Mouse (Mus musculus): ENCODE measurements at regions not wholly inside any gene's neighbourhood (a gene's known extent, or its start where the extent isn't known, plus 50 kb on each side); places are given as distances from the start of the nearest gene placed in this dataset.

- no peak for DNase-seq (ENCODE audit: low spot score)
- Histone ChIP-seq H3K27me3 (replicated peaks; ENCODE audit: control insufficient read depth, insufficient read depth, low read length) (no peaks in the 10 kb centered on the region), H3K36me3 (ENCODE audit: control insufficient read depth, insufficient read depth, low read length) (no peaks in the 10 kb centered on the region), H3K9me3 (ENCODE audit: control insufficient read depth, low read length) (peaks cover 3% of the 10 kb centered on the region; the same call in 1 of the 2 replicates), H3K4me3 (ENCODE audit: low read depth, low read length) (no peak overlapping the region), H3K4me2 (no peak overlapping the region), H3K9ac (ENCODE audit: low read depth, low read length) (no peak overlapping the region), H3K4me1 (replicated peaks; ENCODE audit: control insufficient read depth, insufficient read depth, low read length) (no peaks in the 10 kb centered on the region), H3K27ac (ENCODE audit: low read depth, low read length) (no peak overlapping the region)
- no peak for ATAC-seq (replicated peaks; ENCODE audit: low FRiP score)
- 77% methylated on average over 9 of the region's 9 CpGs for WGBS
Observed at GRCm38 (mm10) chr4:152689831-152690230, 212.2 kb upstream of the Kcnab2 start.

GRCm38 (mm10) chr4:152686509-152687081, 208.9 kb upstream of the Kcnab2 start:
- 49% methylated on average over 12 of the region's 12 CpGs for WGBS
- H3K27ac ChIP-seq (ENCODE audit: low read depth, low read length) = no peak overlapping the region

GRCm38 (mm10) chr4:152674140-152674539, 196.5 kb upstream of the Kcnab2 start:
- Histone ChIP-seq H3K9me3 (ENCODE audit: control insufficient read depth, low read length) (peaks cover 8% of the 10 kb centered on the region; the same call in 1 of the 2 replicates), H3K36me3 (ENCODE audit: control insufficient read depth, insufficient read depth, low read length) (no peaks in the 10 kb centered on the region), H3K27ac (ENCODE audit: low read depth, low read length) (no peak overlapping the region), H3K4me2 (no peak overlapping the region), H3K27me3 (replicated peaks; ENCODE audit: control insufficient read depth, insufficient read depth, low read length) (no peaks in the 10 kb centered on the region), H3K9ac (ENCODE audit: low read depth, low read length) (no peak overlapping the region), H3K4me3 (ENCODE audit: low read depth, low read length) (no peak overlapping the region), H3K4me1 (replicated peaks; ENCODE audit: control insufficient read depth, insufficient read depth, low read length) (no peaks in the 10 kb centered on the region)
- no peak for ATAC-seq (replicated peaks; ENCODE audit: low FRiP score)
- 55% methylated on average over 11 of the region's 11 CpGs for WGBS
- no peak for DNase-seq (ENCODE audit: low spot score)

More at GRCm38 (mm10) chr4:152686509-152687081, 208.9 kb upstream of the Kcnab2 start:
- no peak overlapping the region for H3K9ac ChIP-seq (ENCODE audit: low read depth, low read length)
- no peak overlapping the region for H3K4me3 ChIP-seq (ENCODE audit: low read depth, low read length)
- H3K4me1 ChIP-seq (replicated peaks; ENCODE audit: control insufficient read depth, insufficient read depth, low read length) = no peaks in the 10 kb centered on the region
- H3K27me3 ChIP-seq (replicated peaks; ENCODE audit: control insufficient read depth, insufficient read depth, low read length) = no peaks in the 10 kb centered on the region
- DNase-seq (ENCODE audit: low spot score) = no peak
- ATAC-seq (replicated peaks; ENCODE audit: low FRiP score) = no peak
- H3K36me3 ChIP-seq (ENCODE audit: control insufficient read depth, insufficient read depth, low read length) = no peaks in the 10 kb centered on the region
- no peak overlapping the region for H3K4me2 ChIP-seq
- peaks cover 3% of the 10 kb centered on the region; the same call in 1 of the 2 replicates for H3K9me3 ChIP-seq (ENCODE audit: control insufficient read depth, low read length)

- WGBS = 30% methylated on average over 8 of the region's 8 CpGs
- Histone ChIP-seq H3K27ac (ENCODE audit: low read depth, low read length) (no peak overlapping the region), H3K9me3 (ENCODE audit: control insufficient read depth, low read length) (0 out of 2 replicates have a peak, but pooled peaks cover 3% of the 10 kb centered on the region)
Observed at GRCm38 (mm10) chr4:152663482-152663881, 185.8 kb upstream of the Kcnab2 start.

GRCm38 (mm10) chr4:152663069-152663468, 185.4 kb upstream of the Kcnab2 start:
- DNase-seq (ENCODE audit: low spot score) (no peak), ATAC-seq (replicated peaks; ENCODE audit: low FRiP score) (no peak)
- 88% methylated on average over 12 of the region's 12 CpGs for WGBS
- Histone ChIP-seq H3K27me3 (replicated peaks; ENCODE audit: control insufficient read depth, insufficient read depth, low read length) (no peaks in the 10 kb centered on the region), H3K27ac (ENCODE audit: low read depth, low read length) (no peak overlapping the region), H3K4me1 (replicated peaks; ENCODE audit: control insufficient read depth, insufficient read depth, low read length) (no peaks in the 10 kb centered on the region), H3K9me3 (ENCODE audit: control insufficient read depth, low read length) (0 out of 2 replicates have a peak, but pooled peaks cover 3% of the 10 kb centered on the region), H3K36me3 (ENCODE audit: control insufficient read depth, insufficient read depth, low read length) (no peaks in the 10 kb centered on the region), H3K4me2 (no peak overlapping the region), H3K4me3 (ENCODE audit: low read depth, low read length) (no peak overlapping the region), H3K9ac (ENCODE audit: low read depth, low read length) (no peak overlapping the region)

More at GRCm38 (mm10) chr4:152663482-152663881, 185.8 kb upstream of the Kcnab2 start:
- Histone ChIP-seq H3K4me1 (replicated peaks; ENCODE audit: control insufficient read depth, insufficient read depth, low read length) (no peaks in the 10 kb centered on the region), H3K36me3 (ENCODE audit: control insufficient read depth, insufficient read depth, low read length) (no peaks in the 10 kb centered on the region), H3K4me3 (ENCODE audit: low read depth, low read length) (no peak overlapping the region), H3K9ac (ENCODE audit: low read depth, low read length) (no peak overlapping the region), H3K4me2 (no peak overlapping the region), H3K27me3 (replicated peaks; ENCODE audit: control insufficient read depth, insufficient read depth, low read length) (no peaks in the 10 kb centered on the region)
- DNase-seq (ENCODE audit: low spot score) (no peak), ATAC-seq (replicated peaks; ENCODE audit: low FRiP score) (no peak)

- Histone ChIP-seq H3K27ac (ENCODE audit: low read depth, low read length) (no peak overlapping the region), H3K4me1 (replicated peaks; ENCODE audit: control insufficient read depth, insufficient read depth, low read length) (no peaks in the 10 kb centered on the region), H3K27me3 (replicated peaks; ENCODE audit: control insufficient read depth, insufficient read depth, low read length) (no peaks in the 10 kb centered on the region), H3K36me3 (ENCODE audit: control insufficient read depth, insufficient read depth, low read length) (no peaks in the 10 kb centered on the region), H3K4me3 (ENCODE audit: low read depth, low read length) (no peak overlapping the region), H3K4me2 (no peak overlapping the region), H3K9ac (ENCODE audit: low read depth, low read length) (no peak overlapping the region), H3K9me3 (ENCODE audit: control insufficient read depth, low read length) (0 out of 2 replicates have a peak, but pooled peaks cover 3% of the 10 kb centered on the region)
- 87% methylated on average over 11 of the region's 11 CpGs for WGBS
- DNase-seq (ENCODE audit: low spot score) (no peak), ATAC-seq (replicated peaks; ENCODE audit: low FRiP score) (no peak)
Observed at GRCm38 (mm10) chr4:152662439-152662838, 184.8 kb upstream of the Kcnab2 start.

GRCm38 (mm10) chr4:152650198-152650597, 172.5 kb upstream of the Kcnab2 start:
- H3K27ac ChIP-seq (ENCODE audit: low read depth, low read length) = no peak overlapping the region
- H3K36me3 ChIP-seq (ENCODE audit: control insufficient read depth, insufficient read depth, low read length) = no peaks in the 10 kb centered on the region

GRCm38 (mm10) chr4:152647620-152648019, 169.9 kb upstream of the Kcnab2 start:
- DNase-seq (ENCODE audit: low spot score) = no peak

More at GRCm38 (mm10) chr4:152650198-152650597, 172.5 kb upstream of the Kcnab2 start:
- Histone ChIP-seq H3K4me2 (no peak overlapping the region), H3K9me3 (ENCODE audit: control insufficient read depth, low read length) (no peaks in the 10 kb centered on the region), H3K4me3 (ENCODE audit: low read depth, low read length) (no peak overlapping the region), H3K4me1 (replicated peaks; ENCODE audit: control insufficient read depth, insufficient read depth, low read length) (no peaks in the 10 kb centered on the region), H3K27me3 (replicated peaks; ENCODE audit: control insufficient read depth, insufficient read depth, low read length) (no peaks in the 10 kb centered on the region), H3K9ac (ENCODE audit: low read depth, low read length) (no peak overlapping the region)
- 66% methylated on average over 8 of the region's 8 CpGs for WGBS
- no peak for ATAC-seq (replicated peaks; ENCODE audit: low FRiP score)
- no peak for DNase-seq (ENCODE audit: low spot score)

GRCm38 (mm10) chr4:152647084-152647483, 169.4 kb upstream of the Kcnab2 start:
- WGBS = 90% methylated on average over 14 of the region's 14 CpGs
- Histone ChIP-seq H3K27ac (ENCODE audit: low read depth, low read length) (no peak overlapping the region), H3K4me2 (no peak overlapping the region), H3K9me3 (ENCODE audit: control insufficient read depth, low read length) (no peaks in the 10 kb centered on the region), H3K9ac (ENCODE audit: low read depth, low read length) (no peak overlapping the region), H3K36me3 (ENCODE audit: control insufficient read depth, insufficient read depth, low read length) (no peaks in the 10 kb centered on the region), H3K4me1 (replicated peaks; ENCODE audit: control insufficient read depth, insufficient read depth, low read length) (no peaks in the 10 kb centered on the region), H3K4me3 (ENCODE audit: low read depth, low read length) (no peak overlapping the region), H3K27me3 (replicated peaks; ENCODE audit: control insufficient read depth, insufficient read depth, low read length) (no peaks in the 10 kb centered on the region)
- no peak for DNase-seq (ENCODE audit: low spot score)
- ATAC-seq (replicated peaks; ENCODE audit: low FRiP score) = no peak

More at GRCm38 (mm10) chr4:152647620-152648019, 169.9 kb upstream of the Kcnab2 start:
- no peaks in the 10 kb centered on the region for H3K27me3 ChIP-seq (replicated peaks; ENCODE audit: control insufficient read depth, insufficient read depth, low read length)
- no peaks in the 10 kb centered on the region for H3K4me1 ChIP-seq (replicated peaks; ENCODE audit: control insufficient read depth, insufficient read depth, low read length)
- H3K9ac ChIP-seq (ENCODE audit: low read depth, low read length) = no peak overlapping the region
- no peak overlapping the region for H3K4me2 ChIP-seq
- H3K4me3 ChIP-seq (ENCODE audit: low read depth, low read length) = no peak overlapping the region
- no peaks in the 10 kb centered on the region for H3K36me3 ChIP-seq (ENCODE audit: control insufficient read depth, insufficient read depth, low read length)
- no peak overlapping the region for H3K27ac ChIP-seq (ENCODE audit: low read depth, low read length)
- H3K9me3 ChIP-seq (ENCODE audit: control insufficient read depth, low read length) = no peaks in the 10 kb centered on the region
- no peak; the same call in 1 of the 2 replicates for ATAC-seq (replicated peaks; ENCODE audit: low FRiP score)
- WGBS = 49% methylated on average over 7 of the region's 7 CpGs
